Mouse (Mus musculus): ENCODE results near the gene Amph. TPM values are rescaled to one million over a fixed set of nuclear protein-coding genes. Genes with fewer than 3 reads are reported as not detected.
"Not testable (repeated sequence)": the region's sequence is repeated elsewhere in the genome, so short reads cannot be mapped to it uniquely, and the experiment has no call there.

Amph gene
- 8.8 and 14.9 TPM in 2 replicates for polyA plus RNA-seq (2014; fragmentation: Nextera tagmentation; extraction: Ambion mirVana)

GRCm38 (mm10) chr13:18948171-18949028 lies at the start of gene Amph:
Gene Amph (plus strand): TSS chr13:18948205.
- Histone ChIP-seq H3K27ac (ENCODE audit: low read depth, low read length) (0 out of 2 replicates have a peak within 1 kb of the TSS, but pooled peaks have one; percentile 7), H3K27me3 (ENCODE audit: control insufficient read depth, insufficient read depth, low read length) (0 out of 2 replicates have a peak, but pooled peaks cover 5% of the 10 kb centered on the region), H3K4me3 (ENCODE audit: low read length) (peak within 1 kb of the TSS; percentile 79), H3K4me2 (replicated peaks; ENCODE audit: low read depth, low read length) (peak within 1 kb of the TSS; percentile 91), H3K4me1 (ENCODE audit: control insufficient read depth, insufficient read depth, low read length) (peaks cover 4% of the 10 kb centered on the region; the same call in 1 of the 2 replicates), H3K9ac (ENCODE audit: low read depth, low read length) (peak within 1 kb of the TSS; percentile 66), H3K9me3 (ENCODE audit: control insufficient read depth, low read length) (no peaks in the 10 kb centered on the region), H3K36me3 (ENCODE audit: control insufficient read depth, insufficient read depth, low read length) (no peaks in the 10 kb centered on the region)
- ATAC-seq (ENCODE audit: low FRiP score, low TSS enrichment): peak; percentile 95
- under 1% methylated on average over 68 of the region's 70 CpGs for WGBS

GRCm38 (mm10) chr13:18903623-18904022 lies 44.4 kb upstream of the Amph start:
- H3K9ac ChIP-seq (ENCODE audit: low read depth, low read length): no peak overlapping the region
- no peaks in the 10 kb centered on the region for H3K4me1 ChIP-seq (ENCODE audit: control insufficient read depth, insufficient read depth, low read length)
- H3K27ac ChIP-seq (ENCODE audit: low read depth, low read length): no peak overlapping the region
- 67% methylated on average over 6 of the region's 6 CpGs for WGBS
- no peaks in the 10 kb centered on the region for H3K9me3 ChIP-seq (ENCODE audit: control insufficient read depth, low read length)
- H3K4me2 ChIP-seq (replicated peaks; ENCODE audit: low read depth, low read length): no peak overlapping the region
- H3K4me3 ChIP-seq (ENCODE audit: low read length): no peak overlapping the region
- ATAC-seq (ENCODE audit: low FRiP score, low TSS enrichment): no peak
- no peaks in the 10 kb centered on the region for H3K36me3 ChIP-seq (ENCODE audit: control insufficient read depth, insufficient read depth, low read length)
- no peaks in the 10 kb centered on the region for H3K27me3 ChIP-seq (ENCODE audit: control insufficient read depth, insufficient read depth, low read length)

GRCm38 (mm10) chr13:18914774-18915173 lies 33.2 kb upstream of the Amph start:
- WGBS: 86% methylated on average over 4 of the region's 4 CpGs
- H3K9ac ChIP-seq (ENCODE audit: low read depth, low read length): no peak overlapping the region
- H3K27ac ChIP-seq (ENCODE audit: low read depth, low read length): no peak overlapping the region
- H3K4me3 ChIP-seq (ENCODE audit: low read length): no peak overlapping the region
- H3K9me3 ChIP-seq (ENCODE audit: control insufficient read depth, low read length): no peaks in the 10 kb centered on the region
- no peaks in the 10 kb centered on the region for H3K4me1 ChIP-seq (ENCODE audit: control insufficient read depth, insufficient read depth, low read length)
- H3K27me3 ChIP-seq (ENCODE audit: control insufficient read depth, insufficient read depth, low read length): no peaks in the 10 kb centered on the region
- H3K4me2 ChIP-seq (replicated peaks; ENCODE audit: low read depth, low read length): no peak overlapping the region
- H3K36me3 ChIP-seq (ENCODE audit: control insufficient read depth, insufficient read depth, low read length): no peaks in the 10 kb centered on the region
- no peak for ATAC-seq (ENCODE audit: low FRiP score, low TSS enrichment)

DNA sequence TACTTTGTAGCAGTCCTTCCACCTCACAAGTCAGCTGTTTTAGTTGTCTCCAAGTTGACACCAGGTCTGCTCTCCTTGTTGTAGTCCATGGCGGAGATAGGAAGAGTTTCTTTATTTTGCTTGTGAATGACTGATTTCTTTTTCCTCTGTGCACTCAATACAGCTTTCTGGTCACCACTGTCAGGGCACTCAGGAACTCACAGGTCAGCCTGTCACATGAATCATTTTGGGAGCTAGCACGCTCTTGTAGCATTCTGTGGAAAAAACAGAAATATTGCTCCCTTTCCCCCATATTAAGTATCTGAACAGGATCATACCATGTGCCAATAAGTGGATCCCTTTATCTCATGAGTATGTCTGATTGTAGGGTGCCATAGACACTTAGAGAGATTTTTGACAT lies 14.8 kb upstream of the Amph start:
- not testable (repeated sequence) for H3K36me3 ChIP-seq (ENCODE audit: control insufficient read depth, insufficient read depth, low read length); H3K27me3 ChIP-seq (ENCODE audit: control insufficient read depth, insufficient read depth, low read length); H3K9me3 ChIP-seq (ENCODE audit: control insufficient read depth, low read length); H3K9ac ChIP-seq (ENCODE audit: low read depth, low read length); H3K4me1 ChIP-seq (ENCODE audit: control insufficient read depth, insufficient read depth, low read length); ATAC-seq (ENCODE audit: low FRiP score, low TSS enrichment); H3K4me3 ChIP-seq (ENCODE audit: low read length); H3K27ac ChIP-seq (ENCODE audit: low read depth, low read length); H3K4me2 ChIP-seq (replicated peaks; ENCODE audit: low read depth, low read length)
- 25% methylated on average over 1 of the region's 2 CpGs for WGBS

GRCm38 (mm10) chr13:18947686-18948085 lies 319 bp upstream of the Amph start:
- no peaks in the 10 kb centered on the region for H3K9me3 ChIP-seq (ENCODE audit: control insufficient read depth, low read length)
- peak overlapping the region; percentile 79 for H3K4me3 ChIP-seq (ENCODE audit: low read length)
- H3K4me2 ChIP-seq (replicated peaks; ENCODE audit: low read depth, low read length): peak overlapping the region; percentile 91
- ATAC-seq (ENCODE audit: low FRiP score, low TSS enrichment): no peak; the same call in 1 of the 2 replicates
- H3K9ac ChIP-seq (ENCODE audit: low read depth, low read length): no peak overlapping the region
- H3K4me1 ChIP-seq (ENCODE audit: control insufficient read depth, insufficient read depth, low read length): peaks cover 4% of the 10 kb centered on the region; the same call in 1 of the 2 replicates
- no peaks in the 10 kb centered on the region for H3K36me3 ChIP-seq (ENCODE audit: control insufficient read depth, insufficient read depth, low read length)
- 0 out of 2 replicates have a peak, but pooled peaks cover 5% of the 10 kb centered on the region for H3K27me3 ChIP-seq (ENCODE audit: control insufficient read depth, insufficient read depth, low read length)
- 18% methylated on average over 5 of the region's 5 CpGs for WGBS
- H3K27ac ChIP-seq (ENCODE audit: low read depth, low read length): no peak overlapping the region

- no peak overlapping the region for H3K27ac ChIP-seq (ENCODE audit: low read depth, low read length)
- no peaks in the 10 kb centered on the region for H3K36me3 ChIP-seq (ENCODE audit: control insufficient read depth, insufficient read depth, low read length)
- 5% methylated on average over 5 of the region's 5 CpGs for WGBS
- H3K4me3 ChIP-seq (ENCODE audit: low read length): peak overlapping the region; percentile 79
- peak overlapping the region; percentile 66; the same call in 1 of the 2 replicates for H3K9ac ChIP-seq (ENCODE audit: low read depth, low read length)
- H3K9me3 ChIP-seq (ENCODE audit: control insufficient read depth, low read length): no peaks in the 10 kb centered on the region
- ATAC-seq (ENCODE audit: low FRiP score, low TSS enrichment): peak; percentile 4; the same call in 1 of the 2 replicates
- 0 out of 2 replicates have a peak, but pooled peaks cover 5% of the 10 kb centered on the region for H3K27me3 ChIP-seq (ENCODE audit: control insufficient read depth, insufficient read depth, low read length)
- peaks cover 7% of the 10 kb centered on the region; the same call in 1 of the 2 replicates for H3K4me1 ChIP-seq (ENCODE audit: control insufficient read depth, insufficient read depth, low read length)
- peak overlapping the region; percentile 91 for H3K4me2 ChIP-seq (replicated peaks; ENCODE audit: low read depth, low read length)
Measured at GRCm38 (mm10) chr13:18949029-18949350, 985 bp downstream of the Amph start.

- H3K36me3 ChIP-seq (ENCODE audit: control insufficient read depth, insufficient read depth, low read length): no peaks in the 10 kb centered on the region
- H3K4me2 ChIP-seq (replicated peaks; ENCODE audit: low read depth, low read length): peak overlapping the region; percentile 91
- no peak overlapping the region for H3K27ac ChIP-seq (ENCODE audit: low read depth, low read length)
- H3K4me1 ChIP-seq (ENCODE audit: control insufficient read depth, insufficient read depth, low read length): peaks cover 7% of the 10 kb centered on the region; the same call in 1 of the 2 replicates
- H3K4me3 ChIP-seq (ENCODE audit: low read length): peak overlapping the region; percentile 79; the same call in 1 of the 2 replicates
- H3K27me3 ChIP-seq (ENCODE audit: control insufficient read depth, insufficient read depth, low read length): 0 out of 2 replicates have a peak, but pooled peaks cover 5% of the 10 kb centered on the region
- H3K9ac ChIP-seq (ENCODE audit: low read depth, low read length): no peak overlapping the region
- H3K9me3 ChIP-seq (ENCODE audit: control insufficient read depth, low read length): no peaks in the 10 kb centered on the region
- WGBS: 33% methylated on average over 11 of the region's 11 CpGs
- ATAC-seq (ENCODE audit: low FRiP score, low TSS enrichment): peak; percentile 75
Measured at GRCm38 (mm10) chr13:18949626-18950200, 1.7 kb downstream of the Amph start.

DNA sequence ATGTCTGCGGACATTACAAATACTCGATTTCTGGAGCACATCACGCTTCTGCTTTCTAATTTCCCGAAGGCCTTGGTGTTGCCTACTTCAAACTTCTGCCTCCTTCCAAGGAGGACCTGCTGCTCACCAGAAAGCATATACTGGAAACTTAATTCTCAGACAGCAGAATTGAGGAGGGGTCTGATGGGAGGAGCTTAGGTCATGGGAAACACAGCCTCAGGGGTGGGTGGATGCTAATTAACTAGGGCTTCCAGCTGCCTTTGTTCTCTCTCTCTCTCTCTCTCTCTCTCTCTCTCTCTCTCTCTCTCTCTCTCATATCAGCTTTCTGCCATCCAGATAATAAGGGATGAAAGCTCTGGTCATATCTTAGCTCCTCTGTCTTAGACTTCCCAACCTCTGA lies 5.6 kb downstream of the Amph start:
- H3K4me1 ChIP-seq (ENCODE audit: control insufficient read depth, insufficient read depth, low read length): 0 out of 2 replicates have a peak, but pooled peaks cover 3% of the 10 kb centered on the region
- 85% methylated on average over 4 of the region's 4 CpGs for WGBS
- no peak overlapping the region for H3K4me2 ChIP-seq (replicated peaks; ENCODE audit: low read depth, low read length)
- H3K27me3 ChIP-seq (ENCODE audit: control insufficient read depth, insufficient read depth, low read length): 0 out of 2 replicates have a peak, but pooled peaks cover 2% of the 10 kb centered on the region
- H3K9me3 ChIP-seq (ENCODE audit: control insufficient read depth, low read length): no peaks in the 10 kb centered on the region
- H3K4me3 ChIP-seq (ENCODE audit: low read length): no peak overlapping the region
- no peaks in the 10 kb centered on the region for H3K36me3 ChIP-seq (ENCODE audit: control insufficient read depth, insufficient read depth, low read length)
- no peak for ATAC-seq (ENCODE audit: low FRiP score, low TSS enrichment)
- H3K27ac ChIP-seq (ENCODE audit: low read depth, low read length): no peak overlapping the region
- H3K9ac ChIP-seq (ENCODE audit: low read depth, low read length): no peak overlapping the region

Data from kidney, embryonic 14.5 days (tissue).